30 mouse cellular contexts compared by ENCODE assay signal in genomic region chr2:116177155-116177554, GRCm38 (mm10).
"Had no signal": no experiment of that assay in that cellular context is flagged by ENCODE, and none has a peak within 500 bp of the region (broad histone marks: within the 10 kb centered on the region; RNA-seq: fewer than 3 reads in every experiment).

No protein-coding gene starts in this region.

- H3K36me3 ChIP-seq: limb, embryonic 10.5 days; limb, embryonic 12.5 days; limb, embryonic 13.5 days; limb, embryonic 15.5 days; liver, embryonic 12.5 days; liver, embryonic 13.5 days; liver, embryonic 15.5 days; lung, embryonic 15.5 days; midbrain, embryonic 10.5 days; midbrain, embryonic 13.5 days; midbrain, embryonic 15.5 days; neural tube, embryonic 12.5 days had no signal

- DNase-seq: left cerebral cortex, postnatal 4 days; liver; liver, embryonic 13.5 days; liver, postnatal 0 days; lung, adult 18-20 months; lung, adult 2 months; lung, embryonic 14.5 days; lung, postnatal 10 days; lung, postnatal 14 days; lung, postnatal 36 days; lung, postnatal 4 days; midbrain, embryonic 14.5 days had no signal

- H3K27ac ChIP-seq: limb, embryonic 10.5 days; limb, embryonic 12.5 days; limb, embryonic 13.5 days; limb, embryonic 15.5 days; liver, embryonic 12.5 days; liver, embryonic 13.5 days; liver, embryonic 14.5 days; liver, embryonic 15.5 days; lung, embryonic 15.5 days; macrophage; midbrain, embryonic 10.5 days; midbrain, embryonic 13.5 days; midbrain, embryonic 15.5 days; neural tube, embryonic 12.5 days had no signal

- H3K4me2 ChIP-seq: limb, embryonic 12.5 days; limb, embryonic 13.5 days; limb, embryonic 15.5 days; liver, embryonic 11.5 days; liver, embryonic 12.5 days; liver, embryonic 13.5 days; liver, embryonic 15.5 days; lung, embryonic 14.5 days; lung, embryonic 15.5 days; midbrain, embryonic 13.5 days; midbrain, embryonic 15.5 days; neural tube, embryonic 12.5 days had no signal

- H3K9me3 ChIP-seq: limb, embryonic 10.5 days; limb, embryonic 12.5 days; limb, embryonic 13.5 days; limb, embryonic 15.5 days; liver, embryonic 12.5 days; liver, embryonic 13.5 days; liver, embryonic 15.5 days; lung, embryonic 15.5 days; midbrain, embryonic 10.5 days; midbrain, embryonic 13.5 days; midbrain, embryonic 15.5 days; neural tube, embryonic 12.5 days had no signal

- H3K4me1 ChIP-seq: limb, embryonic 10.5 days; limb, embryonic 12.5 days; limb, embryonic 13.5 days; limb, embryonic 15.5 days; liver, embryonic 12.5 days; liver, embryonic 13.5 days; liver, embryonic 15.5 days; lung, embryonic 15.5 days; megakaryocyte, embryonic 14.5 days; midbrain, embryonic 10.5 days; midbrain, embryonic 13.5 days; midbrain, embryonic 15.5 days; neural tube, embryonic 12.5 days had no signal

- ATAC-seq: liver, embryonic 12.5 days; liver, postnatal 0 days; lung, postnatal 0 days; midbrain, embryonic 13.5 days; midbrain, embryonic 15.5 days; midbrain, embryonic 16.5 days had no signal

- H3K9ac ChIP-seq: limb, embryonic 12.5 days; limb, embryonic 13.5 days; limb, embryonic 15.5 days; liver, embryonic 12.5 days; liver, embryonic 13.5 days; liver, embryonic 14.5 days; liver, embryonic 15.5 days; liver, postnatal 0 days; lung, embryonic 14.5 days; lung, embryonic 15.5 days; midbrain, embryonic 13.5 days; midbrain, embryonic 15.5 days; neural tube, embryonic 12.5 days had no signal

- H3K4me3 ChIP-seq: limb, embryonic 10.5 days; limb, embryonic 12.5 days; limb, embryonic 13.5 days; limb, embryonic 15.5 days; liver, embryonic 12.5 days; liver, embryonic 13.5 days; liver, embryonic 15.5 days; lung, embryonic 15.5 days; megakaryocyte, embryonic 14.5 days; midbrain, embryonic 10.5 days; midbrain, embryonic 13.5 days; midbrain, embryonic 15.5 days; myocyte; neural tube, embryonic 12.5 days had no signal

- H3K27me3 ChIP-seq: limb, embryonic 12.5 days; limb, embryonic 13.5 days; limb, embryonic 15.5 days; liver, embryonic 12.5 days; liver, embryonic 13.5 days; liver, embryonic 15.5 days; lung, embryonic 15.5 days; megakaryocyte, embryonic 14.5 days; midbrain, embryonic 13.5 days; midbrain, embryonic 15.5 days; neural tube, embryonic 12.5 days had no signal
